Mouse (Mus musculus) liver, postnatal 0 days (tissue): Measurements from ENCODE around the gene Gm28038. TPM values are rescaled to one million over a fixed set of nuclear protein-coding genes. Genes with fewer than 3 reads are reported as not detected.

Experiments
- ATAC-seq: fragments of 200-750 bp; cut with Nextera tagmentation; 2 replicates; pipeline ENCODE4 v1.8.0; 2017; ENCODE audit warnings: mild to moderate bottlenecking, moderate library complexity
- DNase-seq: peaks from one replicate; pipeline ENCODE4 v3.0.0-alpha.2; 2016
- H3K27ac ChIP-seq: fragments of 300-500 bp; sonication (generic); 2 replicates; pipeline ENCODE4 v1.5.1; 2014; ENCODE audit warnings: antibody characterized with exemption, moderate library complexity, mild to moderate bottlenecking, low read depth
- H3K27me3 ChIP-seq: fragments of 300-500 bp; sonication (generic); 2 replicates; pipeline ENCODE4 v1.6.1; 2014; ENCODE audit warnings: low read length, control low read depth, mixed read lengths; ENCODE audit not compliant: insufficient read depth
- H3K36me3 ChIP-seq: fragments of 300-500 bp; sonication (generic); replicated peaks from 2 replicates; pipeline ENCODE4 v1.6.1; 2014; ENCODE audit warnings: mild to moderate bottlenecking, control low read depth, low read length, moderate library complexity, mixed read lengths; ENCODE audit not compliant: insufficient read depth
- H3K4me1 ChIP-seq: fragments of 300-500 bp; sonication (generic); 2 replicates; pipeline ENCODE4 v1.6.1; 2014; ENCODE audit warnings: antibody characterized with exemption, mild to moderate bottlenecking, control low read depth; ENCODE audit not compliant: insufficient read depth
- H3K4me2 ChIP-seq: fragments of 300-500 bp; sonication (generic); 2 replicates; pipeline ENCODE4 v1.6.1; 2014; ENCODE audit warnings: low read depth, mild to moderate bottlenecking, low read length, moderate library complexity, mixed read lengths
- H3K4me3 ChIP-seq: fragments of 300-500 bp; sonication (generic); 2 replicates; pipeline ENCODE4 v1.5.1; 2014; ENCODE audit warnings: low read depth, low read length
- H3K9ac ChIP-seq: fragments of 300-500 bp; sonication (generic); replicated peaks from 2 replicates; pipeline ENCODE4 v1.6.1; 2014; ENCODE audit warnings: mild to moderate bottlenecking, moderate library complexity
- H3K9me3 ChIP-seq: fragments of 300-500 bp; sonication (generic); 2 replicates; pipeline ENCODE4 v1.6.1; 2016; ENCODE audit warnings: mild to moderate bottlenecking, control low read depth, low read length, mixed read lengths
- CTCF ChIP-seq: sonication (generic); IDR thresholded peaks from 2 replicates; pipeline ENCODE4 v1.5.1; 2016; ENCODE audit warnings: antibody characterized with exemption, low read depth
- EP300 ChIP-seq: IDR thresholded peaks from 2 replicates; pipeline ENCODE4 v1.6.1; 2016; ENCODE audit warnings: antibody characterized with exemption, low read depth, mild to moderate bottlenecking
- WGBS: fragments of 180-500 bp; shearing (Covaris S2); extraction: QIAGEN DNeasy Blood & Tissue Kit; methylation state at CpG from one replicate; pipeline ENCODE4 v1.1.7; 2014; ENCODE audit not compliant: insufficient replicate concordance; 5-methylcytosine and 5-hydroxymethylcytosine counted together
- polyA plus RNA-seq: library from polyadenylated mRNA; unstranded; fragments of >200 nt; fragmentation: Nextera tagmentation; extraction: Ambion mirVana; gene quantifications from 2 replicates; pipeline ENCODE4 v1.2.1, GENCODE M21; 2015

Gene Gm28038
- polyA plus RNA-seq, 1 experiment from 2014 or later: not detected

- H3K9ac ChIP-seq: no peak overlapping the region
- H3K4me3 ChIP-seq: no peak overlapping the region
- TF ChIP-seq EP300: no peak
- peaks cover 49% of the 10 kb centered on the region for H3K36me3 ChIP-seq
- no peak overlapping the region for H3K4me2 ChIP-seq
- no peak overlapping the region for H3K27ac ChIP-seq
- ATAC-seq (no peak), DNase-seq (no peak)
- no peaks in the 10 kb centered on the region for H3K27me3 ChIP-seq
- H3K9me3 ChIP-seq: no peaks in the 10 kb centered on the region
- peaks cover 46% of the 10 kb centered on the region for H3K4me1 ChIP-seq
- WGBS: 56% methylated on average over 4 of the region's 4 CpGs
These were observed 33.2 kb upstream of the Gm28038 start for GRCm38 (mm10) chr2:30247681-30248080.

DNA sequence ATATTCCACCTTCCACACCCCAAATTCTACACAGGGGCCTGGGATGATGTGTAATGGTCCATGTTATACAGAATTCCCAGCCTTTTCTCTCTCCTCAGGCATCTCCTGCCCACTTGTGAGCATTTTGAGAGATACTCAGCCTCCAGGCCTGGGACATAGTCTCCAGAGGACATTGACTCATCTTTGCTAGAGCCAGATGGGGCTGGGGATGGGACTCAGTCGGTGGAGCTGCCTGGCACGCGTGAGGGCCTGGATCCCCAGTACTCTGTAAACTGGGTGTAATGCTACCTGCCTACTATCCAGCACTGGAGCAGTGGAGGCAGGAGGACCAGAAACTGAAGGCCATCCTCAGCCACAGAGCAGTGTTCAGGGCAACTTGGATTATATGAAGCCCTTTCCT, 31.7 kb upstream of the Gm28038 start:
- Histone ChIP-seq H3K27me3 (no peaks in the 10 kb centered on the region), H3K27ac (no peak overlapping the region), H3K4me3 (no peak overlapping the region), H3K36me3 (peaks cover 36% of the 10 kb centered on the region), H3K4me2 (no peak overlapping the region), H3K9me3 (no peaks in the 10 kb centered on the region), H3K4me1 (peaks cover 34% of the 10 kb centered on the region), H3K9ac (peak overlapping the region; percentile 21)
- 92% methylated on average over 3 of the region's 3 CpGs for WGBS
- TF ChIP-seq EP300 (no peak), CTCF (no peak)
- ATAC-seq (no peak), DNase-seq (no peak)

- ATAC-seq (no peak), DNase-seq (no peak)
- no peak overlapping the region for H3K4me3 ChIP-seq
- no peak overlapping the region; the same call in 1 of the 2 replicates for H3K27ac ChIP-seq
- H3K27me3 ChIP-seq: no peaks in the 10 kb centered on the region
- no peaks in the 10 kb centered on the region for H3K9me3 ChIP-seq
- TF ChIP-seq CTCF (no peak), EP300 (no peak)
- WGBS: 79% methylated on average over 10 of the region's 10 CpGs
- no peak overlapping the region for H3K4me2 ChIP-seq
- H3K9ac ChIP-seq: no peak overlapping the region
- peaks cover 41% of the 10 kb centered on the region for H3K36me3 ChIP-seq
- peaks cover 26% of the 10 kb centered on the region for H3K4me1 ChIP-seq
These were observed 30.4 kb upstream of the Gm28038 start for GRCm38 (mm10) chr2:30250166-30251128.

DNA sequence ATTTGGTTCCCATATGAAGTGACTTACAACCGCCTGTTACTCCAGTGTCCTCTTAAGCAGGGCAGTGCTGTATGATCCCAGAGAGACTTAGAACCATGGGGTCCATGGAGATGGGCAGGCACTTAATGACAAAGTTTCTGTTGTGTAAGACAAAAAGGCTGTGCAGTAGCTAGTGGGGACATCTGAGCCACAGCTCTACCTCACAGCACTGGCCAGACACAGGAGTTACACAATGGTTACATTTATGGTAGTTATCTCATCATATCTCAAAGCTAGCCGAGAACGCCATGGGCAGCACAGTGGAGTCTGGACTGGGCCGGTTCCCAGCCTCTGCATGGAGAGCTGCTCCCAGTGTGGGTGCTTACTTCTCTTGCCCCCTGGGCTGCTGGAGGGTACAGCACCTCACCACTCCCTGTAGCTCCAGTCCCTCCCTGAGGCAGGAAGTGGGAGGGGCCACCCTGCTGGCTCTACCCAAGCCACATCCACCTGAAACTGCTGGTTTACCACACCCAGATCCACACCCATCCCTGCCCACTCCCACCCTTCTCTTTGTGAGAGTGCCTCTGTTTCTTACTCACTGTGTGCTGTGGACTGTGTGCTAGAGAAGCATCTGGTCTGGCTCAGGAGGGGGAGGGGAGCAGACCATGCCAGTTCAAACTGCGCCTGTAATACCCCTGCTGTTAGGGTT, 29.3 kb upstream of the Gm28038 start:
- WGBS: 47% methylated on average over 5 of the region's 5 CpGs
- no peak overlapping the region for H3K9ac ChIP-seq
- ATAC-seq (peak; percentile 64), DNase-seq (peak; percentile 68)
- no peaks in the 10 kb centered on the region for H3K9me3 ChIP-seq
- H3K4me2 ChIP-seq: no peak overlapping the region
- no peak overlapping the region for H3K4me3 ChIP-seq
- TF ChIP-seq EP300 (no peak), CTCF (no peak)
- H3K4me1 ChIP-seq: peaks cover 15% of the 10 kb centered on the region
- peak overlapping the region; percentile 24; the same call in 1 of the 2 replicates for H3K27ac ChIP-seq
- H3K27me3 ChIP-seq: no peaks in the 10 kb centered on the region
- peaks cover 50% of the 10 kb centered on the region for H3K36me3 ChIP-seq

DNA sequence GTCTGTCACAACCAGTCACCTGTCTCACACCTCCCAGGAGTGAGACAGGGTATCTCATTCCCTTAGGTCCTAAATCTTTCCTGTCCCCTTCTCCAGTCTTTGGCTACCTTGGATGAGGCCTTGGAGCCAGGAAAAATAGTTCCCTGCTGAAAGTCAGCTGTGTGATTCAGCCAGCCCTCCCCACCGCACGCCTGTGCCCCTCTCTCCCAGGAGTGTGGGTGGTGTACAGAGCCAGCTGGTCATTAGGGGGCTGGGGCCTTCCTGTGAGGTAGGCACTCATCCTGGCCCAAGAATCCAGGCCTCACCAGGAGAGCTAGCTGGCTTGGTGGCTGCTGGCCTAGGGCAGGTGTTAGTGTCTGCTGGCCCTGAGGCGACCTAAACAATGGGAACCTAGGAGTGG, 28.3 kb upstream of the Gm28038 start:
- H3K4me1 ChIP-seq: peaks cover 12% of the 10 kb centered on the region
- DNase-seq (no peak), ATAC-seq (no peak)
- H3K9me3 ChIP-seq: no peaks in the 10 kb centered on the region
- no peak for TF ChIP-seq CTCF
- no peak for TF ChIP-seq EP300
- H3K4me3 ChIP-seq: no peak overlapping the region
- WGBS: 71% methylated on average over 3 of the region's 3 CpGs
- no peaks in the 10 kb centered on the region for H3K27me3 ChIP-seq
- no peak overlapping the region for H3K27ac ChIP-seq
- peaks cover 55% of the 10 kb centered on the region for H3K36me3 ChIP-seq
- H3K4me2 ChIP-seq: no peak overlapping the region
- H3K9ac ChIP-seq: no peak overlapping the region

GRCm38 (mm10) chr2:30253809-30254208, 27.0 kb upstream of the Gm28038 start:
- DNase-seq: no peak
- WGBS: 46% methylated on average over 5 of the region's 5 CpGs

More at GRCm38 (mm10) chr2:30253809-30254208, 27.0 kb upstream of the Gm28038 start:
- Histone ChIP-seq H3K4me1 (peaks cover 14% of the 10 kb centered on the region), H3K4me2 (no peak overlapping the region), H3K36me3 (peaks cover 54% of the 10 kb centered on the region), H3K9me3 (no peaks in the 10 kb centered on the region), H3K9ac (no peak overlapping the region), H3K27me3 (no peaks in the 10 kb centered on the region), H3K27ac (no peak overlapping the region), H3K4me3 (no peak overlapping the region)
- no peak for TF ChIP-seq CTCF
- no peak for TF ChIP-seq EP300
- ATAC-seq: no peak
